Mouse (Mus musculus): Measurements from ENCODE around the gene Usp25.

DNA sequence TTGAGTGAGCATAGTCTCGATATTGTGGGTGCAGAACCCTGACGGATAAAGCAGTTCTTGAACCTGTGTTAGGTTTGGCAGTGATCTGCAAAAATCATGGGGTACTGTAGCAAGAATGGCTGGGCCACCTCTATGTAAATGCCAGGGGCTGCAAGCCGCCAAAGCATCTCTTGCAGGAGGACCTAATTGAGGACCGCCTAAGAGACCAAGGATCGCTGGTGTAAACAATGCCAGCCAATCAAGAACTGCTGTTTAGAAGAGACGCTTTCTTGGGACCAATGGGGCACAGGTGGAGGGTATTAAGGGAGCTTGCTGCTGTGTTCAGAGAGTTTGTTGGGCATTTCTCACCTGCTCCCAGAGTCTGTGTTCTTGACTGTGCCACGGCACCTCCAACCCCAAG is 127.1 kb downstream of the Usp25 start:
- TF ChIP-seq CTCF (IDR thresholded peaks at IDR 0.05; ENCODE audit: low read depth, low read length) = no peak
- TF ChIP-seq POLR2A (IDR thresholded peaks at IDR 0.05; ENCODE audit: borderline replicate concordance, low read depth, low read length) = no peak

Measured in bone marrow macrophage, adult 2 months (primary cell).